Mouse (Mus musculus) hindbrain, embryonic 13.5 days (tissue): ENCODE results near the gene Spint1. TPM values are rescaled to one million over a fixed set of nuclear protein-coding genes. Genes with fewer than 3 reads are reported as not detected.
A peak's percentile ranks its signal among the peaks of the same experiment; 100 is the strongest.

Source experiments
- ATAC-seq: fragments of 200-750 bp; cut with Nextera tagmentation; 2 replicates; pipeline ENCODE4 v1.8.0; 2017; ENCODE audit warnings: moderate TSS enrichment; ENCODE audit not compliant: low FRiP score
- H3K27ac ChIP-seq: fragments of 300-500 bp; sonication (generic); 2 replicates; pipeline ENCODE4 v1.5.1; 2015; ENCODE audit warnings: inconsistent platforms, mild to moderate bottlenecking, moderate library complexity
- H3K27me3 ChIP-seq: fragments of 300-500 bp; sonication (generic); 2 replicates; pipeline ENCODE4 v1.6.1; 2015; ENCODE audit warnings: mild to moderate bottlenecking, inconsistent platforms
- H3K36me3 ChIP-seq: fragments of 300-500 bp; sonication (generic); 2 replicates; pipeline ENCODE4 v1.6.1; 2015; ENCODE audit warnings: mild to moderate bottlenecking, inconsistent platforms
- H3K4me1 ChIP-seq: fragments of 300-500 bp; sonication (generic); replicated peaks from 2 replicates; pipeline ENCODE4 v1.6.1; 2015; ENCODE audit warnings: inconsistent platforms
- H3K4me2 ChIP-seq: fragments of 300-500 bp; sonication (generic); 2 replicates; pipeline ENCODE4 v1.6.1; 2015; ENCODE audit warnings: inconsistent platforms, mild to moderate bottlenecking, moderate library complexity
- H3K4me3 ChIP-seq: fragments of 300-500 bp; sonication (generic); 2 replicates; pipeline ENCODE4 v1.5.1; 2015; ENCODE audit warnings: mild to moderate bottlenecking, inconsistent platforms
- H3K9ac ChIP-seq: fragments of 300-500 bp; sonication (generic); 2 replicates; pipeline ENCODE4 v1.6.1; 2015; ENCODE audit warnings: mild to moderate bottlenecking, inconsistent platforms
- H3K9me3 ChIP-seq: fragments of 300-500 bp; sonication (generic); 2 replicates; pipeline ENCODE4 v1.6.1; 2016; ENCODE audit warnings: inconsistent platforms
- WGBS: fragments of 180-500 bp; shearing (Covaris S2); methylation state at CpG from one replicate; pipeline ENCODE4 v1.1.7; 2015; 5-methylcytosine and 5-hydroxymethylcytosine counted together
- polyA plus RNA-seq: library from polyadenylated mRNA; unstranded; fragments of >200 nt; fragmentation: Nextera tagmentation; extraction: Ambion mirVana; gene quantifications from 2 replicates; pipeline ENCODE4 v1.2.1, GENCODE M21; 2015

Gene Spint1
- polyA plus RNA-seq, 1 experiment from 2014 or later, result 0.99 TPM

DNA sequence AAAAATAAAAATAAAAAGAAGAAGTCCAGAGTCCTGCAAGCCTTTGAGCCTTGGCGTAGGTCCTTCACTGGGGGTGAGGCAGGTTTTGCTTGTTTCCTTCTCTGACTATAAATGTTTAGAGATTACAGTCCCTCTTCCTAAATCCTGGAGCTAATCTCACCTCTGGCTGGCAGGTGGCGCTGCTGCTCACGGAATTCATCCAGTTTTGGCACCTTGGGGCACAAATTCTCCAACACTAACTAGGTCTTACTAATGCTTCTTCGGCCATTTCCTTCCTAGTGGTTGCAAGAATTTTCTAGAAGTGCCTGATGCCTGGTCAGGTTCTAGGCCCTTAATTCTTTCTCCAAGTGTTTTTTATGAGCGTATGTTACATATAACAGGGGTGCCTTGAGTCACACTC, 61.2 kb downstream of the Spint1 start:
- no peak for ATAC-seq
- Histone ChIP-seq H3K9ac (no peak overlapping the region), H3K9me3 (no peaks in the 10 kb centered on the region), H3K27me3 (0 out of 2 replicates have a peak, but pooled peaks cover 3% of the 10 kb centered on the region), H3K4me3 (no peak overlapping the region), H3K27ac (no peak overlapping the region), H3K4me2 (no peak overlapping the region), H3K36me3 (peaks cover 70% of the 10 kb centered on the region), H3K4me1 (peaks cover 25% of the 10 kb centered on the region)
- 51% methylated on average over 5 of the region's 5 CpGs for WGBS

DNA sequence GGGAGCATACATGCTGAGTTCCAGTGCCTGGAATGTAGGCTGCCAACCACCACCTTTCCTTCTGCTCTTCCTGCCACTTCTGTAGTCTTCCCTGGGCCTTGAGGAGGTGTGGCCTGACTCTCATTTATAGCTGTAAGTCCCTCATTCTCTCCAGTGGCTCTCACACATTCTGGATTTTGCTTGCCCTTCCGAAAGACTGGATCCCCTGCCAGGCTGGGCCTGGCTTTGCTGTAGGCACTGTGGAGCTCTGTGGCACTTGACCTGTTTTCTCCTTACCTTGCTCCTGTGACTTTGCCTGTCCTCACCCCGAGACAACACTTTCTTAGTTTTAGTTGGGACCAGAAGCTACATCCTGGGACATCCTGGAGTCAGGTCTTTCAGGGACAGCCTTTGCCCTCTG, 61.7 kb downstream of the Spint1 start:
- H3K4me3 ChIP-seq, result no peak overlapping the region
- H3K9me3 ChIP-seq, result no peaks in the 10 kb centered on the region
- H3K9ac ChIP-seq, result peak overlapping the region; percentile 6; the same call in 1 of the 2 replicates
- peaks cover 25% of the 10 kb centered on the region for H3K4me1 ChIP-seq
- H3K36me3 ChIP-seq, result peaks cover 64% of the 10 kb centered on the region
- no peak for ATAC-seq
- no peak overlapping the region for H3K4me2 ChIP-seq
- 96% methylated on average over 2 of the region's 2 CpGs for WGBS
- H3K27me3 ChIP-seq, result 0 out of 2 replicates have a peak, but pooled peaks cover 3% of the 10 kb centered on the region
- H3K27ac ChIP-seq, result no peak overlapping the region

Other genes starting within 250 kb of the Spint1 start
- 34.2 and 36.0 TPM in 2 replicates for gene Ccdc32, start 208.0 kb upstream of the Spint1 start, polyA plus RNA-seq
- 4.4 and 4.7 TPM in 2 replicates for gene Rpusd2, start 202.6 kb upstream of the Spint1 start, polyA plus RNA-seq
- 11.9 and 15.2 TPM in 2 replicates for gene Knl1, start 190.2 kb upstream of the Spint1 start, polyA plus RNA-seq
- gene Rad51, start 124.6 kb upstream of the Spint1 start, polyA plus RNA-seq, result 12.6 and 12.8 TPM in 2 replicates
- 44.3 and 47.3 TPM in 2 replicates for gene Rmdn3, start 80.3 kb upstream of the Spint1 start, polyA plus RNA-seq
- gene Gchfr, start 69.6 kb upstream of the Spint1 start, polyA plus RNA-seq, result 9.3 and 14.7 TPM in 2 replicates
- gene Gm14137, start 62.9 kb upstream of the Spint1 start, polyA plus RNA-seq, result 0.75 and 0.96 TPM in 2 replicates
- gene Zfyve19, start 28.7 kb upstream of the Spint1 start, polyA plus RNA-seq, result 57.5 and 59.7 TPM in 2 replicates
- gene Dnajc17, start 28.6 kb upstream of the Spint1 start, polyA plus RNA-seq, result 25.0 and 27.3 TPM in 2 replicates
- gene Ppp1r14d, start 7.5 kb upstream of the Spint1 start, polyA plus RNA-seq, result not detected in 2 replicates
- gene Rhov, start 33.9 kb downstream of the Spint1 start, polyA plus RNA-seq, result 21.2 and 23.4 TPM in 2 replicates
- gene Vps18, start 51.4 kb downstream of the Spint1 start, polyA plus RNA-seq, result 26.0 and 26.1 TPM in 2 replicates
- 5.4 and 5.9 TPM in 2 replicates for gene Dll4, start 88.4 kb downstream of the Spint1 start, polyA plus RNA-seq
- gene Chac1, start 113.9 kb downstream of the Spint1 start, polyA plus RNA-seq, result 6.1 and 6.7 TPM in 2 replicates
- 3.2 and 3.4 TPM in 2 replicates for gene Ino80, start 240.3 kb downstream of the Spint1 start, polyA plus RNA-seq